Mouse (Mus musculus): ENCODE measurements around the gene Spop.

Gene Spop

DNA sequence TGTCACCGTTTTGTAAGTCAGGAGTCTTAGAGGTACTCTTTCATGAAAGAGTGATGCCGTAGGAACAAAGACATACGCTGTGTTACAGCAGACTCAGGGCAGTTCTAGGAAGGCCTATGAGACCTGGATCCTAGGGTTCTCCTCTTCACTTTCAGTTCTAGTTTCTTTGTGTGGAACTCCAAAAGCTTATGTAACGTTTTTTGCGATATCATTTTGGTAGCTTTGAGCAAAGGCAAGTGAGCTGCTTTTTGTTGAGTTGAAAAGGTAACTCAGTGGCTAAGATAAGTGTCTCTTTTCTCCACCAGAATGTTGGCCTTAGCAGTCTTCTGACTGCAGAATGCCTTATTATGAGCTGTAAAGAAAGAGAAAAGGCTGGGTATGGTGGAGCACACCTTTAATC, 3.5 kb downstream of the Spop start:
- in situ Hi-C loops (cut with MboI, MseI), result no loop called here

DNA sequence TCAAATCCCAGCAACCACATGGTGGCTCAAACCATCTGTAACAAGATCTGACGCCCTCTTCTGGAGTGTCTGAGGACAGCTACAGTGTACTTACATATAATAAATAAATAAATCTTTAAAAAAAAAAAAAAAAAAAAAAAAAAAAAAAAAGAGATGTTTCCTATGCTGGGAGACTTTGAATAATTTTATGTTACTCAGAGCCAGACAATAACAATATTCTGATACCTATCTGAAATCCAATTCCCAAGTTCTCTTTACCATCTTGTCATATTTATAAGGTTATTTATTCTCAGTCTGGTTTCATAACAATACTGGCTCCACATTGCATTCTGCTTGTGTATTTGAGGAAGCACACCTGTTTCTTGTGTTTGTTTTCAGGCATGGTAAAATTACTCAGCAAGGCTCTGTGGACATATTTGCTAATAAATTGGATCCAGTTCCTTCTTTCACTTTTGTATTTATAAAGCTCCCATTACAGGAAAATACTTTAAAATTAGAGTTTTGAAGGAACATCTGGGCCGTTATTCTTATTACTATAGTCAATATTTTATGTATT, 7.1 kb downstream of the Spop start:
- in situ Hi-C loops (cut with MboI, MseI), result no loop called here

- in situ Hi-C loops (cut with MboI, MseI), result no loop called here
These were observed 9.6 kb downstream of the Spop start for GRCm38 (mm10) chr11:95423505-95423904.

DNA sequence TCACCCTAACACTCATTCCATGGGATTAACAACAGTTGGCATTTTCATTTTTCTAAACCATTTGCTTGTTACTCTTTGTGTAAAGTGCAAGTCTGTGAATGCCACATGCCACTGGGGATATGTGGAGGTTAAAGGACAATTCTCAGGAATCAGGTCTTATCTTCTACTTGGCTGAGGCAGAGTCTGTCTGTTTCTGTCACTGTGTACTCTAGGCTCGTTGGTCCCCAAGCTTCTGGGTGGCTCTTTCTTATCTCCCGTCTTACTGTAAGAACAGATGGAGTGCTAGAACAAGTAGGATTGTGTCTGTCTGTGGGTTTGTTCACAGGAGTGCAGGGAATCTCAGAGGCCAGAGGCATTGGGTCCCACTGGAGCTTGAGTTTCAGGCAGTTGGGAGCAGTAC, 17.5 kb downstream of the Spop start:
- in situ Hi-C loops (cut with MboI, MseI), result loop anchor here (5.0 kb wide), 1 partner anchor 44 kb away; no protein-coding TSS in a partner anchor

DNA sequence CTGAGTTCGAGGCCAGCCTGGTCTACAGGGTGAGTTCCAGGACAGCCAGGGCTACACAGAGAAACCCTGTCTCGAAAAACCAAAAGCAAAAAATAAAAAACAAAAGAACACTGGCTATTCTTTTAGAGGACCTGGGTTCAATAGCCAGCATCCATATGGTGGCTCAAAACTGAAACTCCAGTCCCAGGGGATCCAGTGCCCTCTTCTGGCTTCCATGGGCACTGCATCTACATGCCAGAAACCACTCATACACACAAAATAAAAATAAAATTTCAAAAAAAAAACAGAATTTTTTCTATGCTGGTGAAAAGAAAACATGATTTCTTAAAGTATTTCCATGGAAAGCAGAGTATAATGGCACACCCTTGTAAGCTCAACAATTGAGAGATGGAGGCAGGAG, 18.3 kb downstream of the Spop start:
- in situ Hi-C loops (cut with MboI, MseI), result loop anchor here (5.0 kb wide), 1 partner anchor 45 kb away; no protein-coding TSS in a partner anchor

DNA sequence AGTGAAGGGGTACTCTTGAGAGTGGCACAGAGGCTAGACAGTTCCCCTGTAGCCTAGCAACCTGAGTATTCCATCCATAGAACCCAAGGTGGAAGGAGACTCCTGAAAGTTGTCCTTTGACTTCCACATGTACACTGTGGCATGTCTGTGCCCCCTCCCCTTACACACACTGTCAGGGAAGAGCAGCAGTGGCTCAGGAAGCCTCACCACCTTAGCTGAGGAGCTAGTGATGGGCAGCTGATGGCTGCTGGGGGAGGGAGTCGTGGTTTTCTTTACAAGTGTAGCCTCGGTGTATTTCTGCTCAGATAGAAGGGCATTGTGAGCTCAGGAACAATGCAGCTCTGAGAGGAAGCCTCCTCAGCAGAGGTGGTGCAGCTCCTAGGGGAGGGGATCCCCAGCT, 31.5 kb downstream of the Spop start:
- in situ Hi-C loops (cut with MboI, MseI), result no loop called here

DNA sequence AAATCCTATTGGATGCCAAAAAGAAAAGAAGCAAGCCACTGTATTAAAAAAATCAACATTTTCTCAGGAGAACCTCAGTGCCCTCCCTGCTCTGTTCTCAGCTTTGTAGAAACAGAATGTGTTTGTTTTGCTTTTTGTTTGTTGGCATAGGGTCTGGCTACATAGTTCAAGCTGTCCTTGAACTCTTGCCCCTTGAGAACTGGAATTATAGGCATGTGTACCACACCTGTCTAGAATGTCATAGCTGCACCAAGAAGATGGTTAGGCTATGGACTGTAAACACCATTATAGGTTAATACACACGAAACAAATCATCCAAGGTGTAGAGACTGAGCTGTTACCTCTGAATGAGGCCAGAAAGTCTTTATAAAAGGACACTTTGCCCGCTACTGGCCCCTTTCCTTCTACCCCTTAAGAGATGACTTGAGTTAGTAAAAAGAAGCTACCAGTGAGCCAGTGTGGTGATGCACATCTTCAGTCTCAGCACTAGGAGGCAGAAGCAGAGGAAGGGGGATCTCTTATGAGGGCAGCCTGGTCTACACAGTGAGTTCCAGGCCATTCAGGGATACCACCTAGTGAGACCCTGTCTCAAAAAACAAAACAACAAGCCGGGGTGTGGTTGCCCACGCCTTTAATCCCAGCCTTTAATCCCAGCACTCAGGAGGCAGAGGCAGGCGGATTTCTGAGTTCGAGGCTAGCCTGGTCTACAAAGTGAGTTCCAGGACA, 32.9 kb downstream of the Spop start:
- in situ Hi-C loops (cut with MboI, MseI), result no loop called here

DNA sequence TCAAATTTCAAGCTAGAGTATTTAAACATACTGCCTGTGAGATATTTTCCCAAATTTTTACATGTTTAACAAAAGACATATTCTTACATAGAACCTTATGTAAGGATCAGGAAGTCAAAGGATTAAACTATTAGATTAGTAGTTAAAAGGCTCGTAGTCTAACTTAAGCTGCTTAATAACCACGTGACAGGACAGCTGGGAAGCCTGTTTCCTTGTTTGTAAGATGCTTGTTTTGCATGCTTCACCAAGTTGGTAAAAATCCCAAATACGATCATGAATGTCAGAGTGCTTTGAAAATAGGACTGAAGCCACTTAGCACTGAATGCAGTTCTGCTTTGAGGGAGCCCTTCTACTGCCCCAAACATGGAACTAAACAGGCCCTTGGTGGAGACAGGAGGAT, 34.5 kb downstream of the Spop start:
- in situ Hi-C loops (cut with MboI, MseI), result no loop called here

DNA sequence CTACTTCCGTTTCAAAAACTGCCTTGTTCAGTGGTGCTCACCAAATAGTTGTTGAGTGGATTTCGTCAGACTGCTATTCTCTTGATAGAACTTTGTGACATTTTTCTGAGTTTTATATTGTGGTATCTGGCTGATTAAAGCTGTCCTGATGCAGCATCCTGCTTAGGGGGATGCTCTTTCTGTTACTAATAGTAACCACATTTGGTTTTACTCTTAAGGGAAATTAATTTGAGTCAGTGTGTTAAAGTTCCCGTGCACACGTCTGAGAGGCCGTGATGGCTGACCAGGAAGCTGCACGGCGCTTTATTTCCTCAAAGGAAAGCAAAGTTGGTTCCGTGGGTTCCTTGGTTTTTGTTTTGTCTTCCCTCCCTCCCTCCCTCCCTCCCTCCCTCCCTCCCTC, 41.5 kb downstream of the Spop start:
- in situ Hi-C loops (cut with MboI, MseI), result no loop called here

DNA sequence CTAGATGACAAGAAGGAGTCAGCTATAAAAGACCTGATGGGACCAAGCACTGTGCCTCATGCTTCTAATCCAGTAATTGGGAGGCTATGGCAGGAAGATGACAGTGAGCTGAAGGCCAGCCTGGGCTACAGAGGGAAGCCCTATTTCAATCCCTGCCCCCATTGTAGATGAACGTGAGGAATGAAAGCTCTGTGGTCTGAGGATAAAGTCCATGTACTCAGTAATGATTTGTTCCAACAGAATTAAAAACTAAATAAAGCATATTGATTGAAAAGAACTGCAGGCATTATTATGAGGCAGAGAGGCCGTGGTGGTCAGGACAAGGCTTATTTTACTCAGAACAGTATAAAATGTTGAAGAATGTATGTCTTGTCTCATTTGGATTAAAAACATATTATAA, 47.0 kb downstream of the Spop start:
- in situ Hi-C loops (cut with MboI, MseI), result no loop called here

DNA sequence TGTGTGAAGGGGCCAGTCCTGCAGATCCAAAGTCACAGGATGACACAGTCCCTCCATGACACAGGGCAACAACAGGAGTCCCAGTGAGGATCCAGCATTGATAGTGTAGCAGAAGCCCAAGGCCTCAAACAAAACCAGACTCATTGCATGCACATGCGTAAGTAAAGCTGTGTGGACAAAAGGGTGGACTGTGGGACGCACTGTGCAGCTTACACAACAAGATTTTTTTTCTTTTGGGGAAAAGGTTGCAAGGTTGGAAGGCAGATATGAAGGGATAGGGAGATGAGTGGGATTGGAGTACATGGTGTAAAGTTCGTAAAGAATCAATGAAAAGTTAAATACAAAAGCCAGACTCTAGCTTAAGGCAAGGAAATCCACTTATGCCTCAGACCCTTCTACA, 48.3 kb downstream of the Spop start:
- in situ Hi-C loops (cut with MboI, MseI), result no loop called here

DNA sequence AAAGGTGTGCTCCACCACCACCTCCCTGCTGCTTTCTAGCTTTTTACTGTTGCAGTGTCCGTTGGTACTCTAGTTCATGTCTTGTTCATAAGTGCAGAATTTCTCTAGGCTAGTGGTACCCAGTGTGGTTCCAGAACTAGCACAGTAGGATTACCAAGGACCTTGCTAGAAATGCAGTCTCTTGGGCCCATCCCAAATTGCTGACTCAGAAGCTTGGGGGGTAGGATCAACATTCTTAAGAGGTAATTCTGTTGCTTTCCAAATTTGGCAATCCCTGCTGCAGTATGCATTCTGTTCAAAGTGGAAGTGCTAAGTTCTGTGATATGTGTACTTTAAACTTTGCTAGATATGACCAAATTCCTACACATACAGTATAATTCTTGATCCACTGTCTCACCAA, 53.9 kb downstream of the Spop start:
- in situ Hi-C loops (cut with MboI, MseI), result no loop called here

DNA sequence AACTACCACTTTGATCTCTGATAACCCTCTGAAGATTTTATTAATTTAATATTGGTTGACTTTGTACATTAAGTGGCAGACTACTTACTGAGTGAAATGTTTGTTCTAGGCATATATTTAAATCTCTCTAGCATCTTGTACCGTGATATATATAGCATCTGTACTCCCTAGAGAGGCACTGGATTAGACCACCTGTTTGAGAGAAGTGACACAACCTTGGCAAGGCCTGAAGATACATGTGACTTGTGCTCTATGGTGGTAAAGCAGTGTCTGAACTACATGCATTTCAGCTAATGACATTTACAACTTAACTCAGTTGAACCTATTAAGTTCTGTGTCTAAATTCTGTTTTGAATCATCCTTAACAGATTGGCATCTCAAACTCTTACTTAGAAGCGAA, 59.1 kb downstream of the Spop start:
- in situ Hi-C loops (cut with MboI, MseI), result loop anchor here (10.0 kb wide), 1 partner anchor 62 kb away; no protein-coding TSS in a partner anchor

- in situ Hi-C loops (cut with MboI, MseI), result loop anchor here (10.0 kb wide), 1 partner anchor 61 kb away; no protein-coding TSS in a partner anchor
These were observed 59.6 kb downstream of the Spop start for GRCm38 (mm10) chr11:95473456-95473855.

DNA sequence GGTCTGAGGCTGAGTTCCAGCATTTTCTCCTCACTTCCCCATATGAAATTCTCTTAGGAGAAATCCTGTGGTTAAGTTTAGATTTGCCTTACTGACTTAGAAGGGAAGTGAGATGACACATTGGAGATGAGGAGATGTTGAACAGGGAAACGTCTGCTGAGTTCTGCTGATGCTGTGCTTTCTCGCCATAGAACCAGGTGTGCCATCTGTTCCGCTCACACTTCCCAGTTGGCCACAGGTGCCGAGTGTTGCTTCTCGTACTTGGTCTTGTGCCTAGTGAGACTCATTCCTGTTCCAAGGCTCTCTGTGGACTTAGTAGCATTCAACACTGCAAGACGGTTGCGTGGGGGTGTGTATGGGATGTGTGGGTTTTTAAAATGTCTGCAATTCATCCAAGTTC, 62.4 kb downstream of the Spop start:
- in situ Hi-C loops (cut with MboI, MseI), result loop anchor here (10.0 kb wide), 1 partner anchor 58 kb away; no protein-coding TSS in a partner anchor

DNA sequence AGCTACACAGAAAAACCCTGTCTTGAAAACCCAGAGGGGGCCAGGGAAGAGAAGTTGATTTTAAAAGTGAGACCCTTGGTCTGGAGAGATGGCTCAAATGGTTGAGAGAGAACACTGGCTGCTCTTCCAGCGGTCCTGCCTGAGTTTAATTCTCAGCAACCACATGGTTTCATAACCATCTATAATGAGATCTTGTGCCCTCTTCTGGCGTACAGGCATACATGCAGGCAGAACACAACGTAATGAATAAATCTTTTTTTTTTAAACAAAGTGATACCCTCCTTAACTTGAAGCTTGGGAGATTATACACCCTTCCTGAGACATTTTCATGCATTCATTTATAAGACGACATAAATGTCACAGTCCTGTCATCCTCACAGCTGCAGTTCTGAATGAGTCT, 65.6 kb downstream of the Spop start:
- in situ Hi-C loops (cut with MboI, MseI), result loop anchor here (10.0 kb wide), 1 partner anchor 55 kb away; no protein-coding TSS in a partner anchor

DNA sequence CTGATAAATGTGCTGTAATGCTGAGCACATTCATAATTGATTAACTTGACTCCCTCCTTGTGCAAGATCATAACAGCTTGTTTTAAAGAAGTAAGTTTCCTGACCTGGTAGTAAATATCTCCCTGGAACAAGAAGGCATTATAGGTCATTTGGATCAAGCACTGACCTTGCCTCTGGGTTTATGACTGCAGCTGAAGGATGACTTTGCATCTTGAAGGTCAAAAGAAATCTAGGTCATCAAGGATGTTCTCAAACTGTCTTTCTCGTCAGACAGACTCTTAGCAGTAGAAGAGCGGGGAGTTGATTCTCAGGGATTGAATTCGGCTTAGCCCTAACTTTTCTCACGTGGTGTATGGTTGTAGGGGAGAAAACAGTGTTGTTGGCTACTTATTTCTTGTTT, 66.8 kb downstream of the Spop start:
- in situ Hi-C loops (cut with MboI, MseI), result no loop called here

DNA sequence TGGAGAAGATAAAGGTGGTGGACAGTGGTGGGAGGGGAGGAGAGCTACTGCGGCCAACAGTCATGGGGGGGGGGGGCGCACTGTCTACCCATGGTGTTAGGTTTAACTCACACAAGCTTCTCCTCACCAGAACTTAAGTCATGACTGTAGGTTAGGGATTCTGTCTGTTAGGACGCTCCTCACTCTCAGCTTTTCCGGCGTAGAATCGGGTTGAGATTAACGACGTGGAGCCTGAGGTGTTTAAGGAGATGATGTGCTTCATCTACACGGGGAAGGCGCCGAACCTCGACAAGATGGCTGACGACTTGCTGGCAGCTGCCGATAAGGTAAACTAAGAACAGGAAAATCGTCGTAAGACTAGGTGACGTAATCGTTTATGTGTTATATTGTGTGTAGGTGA, 71.8 kb downstream of the Spop start:
- in situ Hi-C loops (cut with MboI, MseI), result no loop called here

- in situ Hi-C loops (cut with MboI, MseI), result no loop called here
These were observed 73.4 kb downstream of the Spop start for GRCm38 (mm10) chr11:95487237-95487636.

- in situ Hi-C loops (cut with MboI, MseI), result no loop called here
These were observed 76.2 kb downstream of the Spop start for GRCm38 (mm10) chr11:95490104-95490503.

GRCm38 (mm10) chr11:95492256-95492655, 78.4 kb downstream of the Spop start:
- in situ Hi-C loops (cut with MboI, MseI), result no loop called here

- in situ Hi-C loops (cut with MboI, MseI), result no loop called here
These were observed 79.1 kb downstream of the Spop start for GRCm38 (mm10) chr11:95493010-95493409.

- in situ Hi-C loops (cut with MboI, MseI), result no loop called here
These were observed 80.1 kb downstream of the Spop start for GRCm38 (mm10) chr11:95493950-95494349.
